Mouse (Mus musculus): ENCODE data around the gene Scaf4.
"Not testable (repeated sequence)": the region's sequence is repeated elsewhere in the genome, so short reads cannot be mapped to it uniquely, and the experiment has no call there.

DNA sequence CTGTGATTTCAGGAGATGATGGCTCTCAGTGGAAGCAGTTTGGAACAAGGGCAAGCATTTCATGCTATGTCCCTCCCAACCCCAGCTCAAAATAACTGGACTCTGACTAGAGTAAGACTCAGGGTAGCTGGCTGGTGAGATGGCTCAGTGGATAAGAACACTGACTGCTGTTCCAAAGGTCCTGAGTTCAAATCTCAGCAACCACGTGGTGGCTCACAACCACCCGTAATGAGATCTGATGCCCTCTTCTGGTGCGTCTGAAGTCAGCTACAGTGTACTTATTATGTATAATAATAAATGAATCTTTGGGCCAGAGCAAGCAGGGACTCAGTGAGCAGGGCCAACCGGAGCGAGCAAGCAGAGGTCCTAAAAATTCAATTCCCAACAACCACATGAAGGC lies 68.4 kb downstream of the Scaf4 start:
- TF ChIP-seq FLI1 (IDR thresholded peaks at IDR 0.05; ENCODE audit: low read length); GATA1 (IDR thresholded peaks at IDR 0.05; ENCODE audit: borderline replicate concordance, low read length): not testable (repeated sequence)

All from megakaryocyte, embryonic 14.5 days (primary cell).